Mouse (Mus musculus): ENCODE measurements at regions not wholly inside any gene's neighbourhood (a gene's known extent, or its start where the extent isn't known, plus 50 kb on each side); places are given as distances from the start of the nearest gene placed in this dataset.

DNA sequence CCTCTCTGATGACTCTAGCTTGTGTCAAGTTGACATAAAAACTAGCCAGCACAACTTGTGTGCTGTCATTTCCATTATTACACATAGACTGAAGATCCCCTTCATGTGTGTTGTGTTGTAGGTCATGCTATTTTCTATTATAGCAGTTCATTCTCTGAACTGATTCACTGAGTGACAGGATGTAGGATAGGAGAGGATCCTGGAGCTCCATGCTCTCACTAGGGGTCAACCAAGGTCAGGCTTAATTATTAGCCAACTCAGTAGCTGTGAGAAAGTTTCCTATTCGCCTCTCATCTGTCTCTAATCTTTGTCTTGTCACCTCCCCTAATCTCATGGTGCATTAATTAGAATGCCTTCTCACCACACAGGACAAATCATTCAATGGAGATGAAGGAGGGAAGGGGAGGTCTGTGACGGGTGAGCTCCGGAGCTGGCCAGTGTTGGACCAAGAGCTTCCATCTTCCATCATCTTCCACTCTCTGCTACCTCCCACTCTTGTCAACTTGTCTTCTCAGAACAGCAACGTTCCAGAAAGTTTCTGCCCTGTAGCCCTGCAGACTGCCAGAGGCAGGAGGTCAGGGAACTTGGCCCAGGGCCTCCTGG is 194.8 kb downstream of the Mycn start:
- Histone ChIP-seq H3K36me3 (no peaks in the 10 kb centered on the region), H3K4me3 (no peak overlapping the region), H3K27ac (no peak overlapping the region), H3K9me3 (replicated peaks) (no peaks in the 10 kb centered on the region), H3K27me3 (ENCODE audit: low read depth, poor library complexity, severe bottlenecking) (no peaks in the 10 kb centered on the region), H3K4me1 (peaks cover 6% of the 10 kb centered on the region)
- no peak for DNase-seq (ENCODE audit: low spot score)
- 49% methylated on average over 4 of the region's 4 CpGs for WGBS

- Histone ChIP-seq H3K36me3 (no peaks in the 10 kb centered on the region), H3K4me3 (no peak overlapping the region), H3K9me3 (replicated peaks) (no peaks in the 10 kb centered on the region), H3K4me1 (peaks cover 22% of the 10 kb centered on the region), H3K27me3 (ENCODE audit: low read depth, poor library complexity, severe bottlenecking) (no peaks in the 10 kb centered on the region), H3K27ac (no peak overlapping the region)
- DNase-seq (ENCODE audit: low spot score) = no peak
- WGBS = 74% methylated on average over 2 of the region's 2 CpGs
Measured at GRCm38 (mm10) chr12:12744492-12744891, 197.2 kb downstream of the Mycn start.

- peak; percentile 43 for DNase-seq (ENCODE audit: low spot score)
- H3K27me3 ChIP-seq (ENCODE audit: low read depth, poor library complexity, severe bottlenecking) = no peaks in the 10 kb centered on the region
- no peaks in the 10 kb centered on the region for H3K36me3 ChIP-seq
- peak overlapping the region; percentile 61 for H3K27ac ChIP-seq
- no peak overlapping the region for H3K4me3 ChIP-seq
- peaks cover 35% of the 10 kb centered on the region for H3K4me1 ChIP-seq
- no peaks in the 10 kb centered on the region for H3K9me3 ChIP-seq (replicated peaks)
- 39% methylated on average over 12 of the region's 12 CpGs for WGBS
Measured at GRCm38 (mm10) chr12:12738631-12739331, 202.9 kb downstream of the Mycn start.

GRCm38 (mm10) chr12:12725797-12726196 is 215.9 kb downstream of the Mycn start:
- Histone ChIP-seq H3K27ac (peak overlapping the region; percentile 50), H3K9me3 (replicated peaks) (no peaks in the 10 kb centered on the region), H3K4me3 (no peak overlapping the region), H3K27me3 (ENCODE audit: low read depth, poor library complexity, severe bottlenecking) (peaks cover 11% of the 10 kb centered on the region; the same call in 1 of the 2 replicates), H3K4me1 (peaks cover 24% of the 10 kb centered on the region), H3K36me3 (no peaks in the 10 kb centered on the region)
- WGBS = 8% methylated on average over 9 of the region's 9 CpGs
- DNase-seq (ENCODE audit: low spot score) = no peak

DNA sequence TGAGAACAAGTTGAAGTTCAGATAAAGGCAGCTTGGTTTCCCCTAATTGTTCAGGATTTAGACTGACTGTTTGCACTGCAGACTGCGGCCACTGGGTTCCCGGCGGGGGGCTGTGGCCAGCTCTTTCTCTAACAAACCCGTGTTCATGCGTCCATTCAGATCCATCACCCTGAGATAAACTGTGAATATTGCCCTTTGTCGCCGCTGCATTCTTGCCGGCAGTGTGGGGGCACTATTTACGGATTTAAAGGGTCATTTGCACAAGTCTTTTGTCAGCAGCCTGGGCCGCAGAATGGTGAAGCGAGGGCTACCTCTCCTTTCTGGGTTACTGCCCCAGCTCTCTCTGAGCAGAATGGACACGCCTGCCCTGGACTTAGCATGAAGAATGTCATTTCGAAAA is 216.6 kb downstream of the Mycn start:
- H3K36me3 ChIP-seq = no peaks in the 10 kb centered on the region
- peak; percentile 61 for DNase-seq (ENCODE audit: low spot score)
- no peaks in the 10 kb centered on the region for H3K9me3 ChIP-seq (replicated peaks)
- H3K4me1 ChIP-seq = peaks cover 24% of the 10 kb centered on the region
- 18% methylated on average over 13 of the region's 13 CpGs for WGBS
- peak overlapping the region; percentile 50; the same call in 1 of the 2 replicates for H3K27ac ChIP-seq
- peaks cover 11% of the 10 kb centered on the region; the same call in 1 of the 2 replicates for H3K27me3 ChIP-seq (ENCODE audit: low read depth, poor library complexity, severe bottlenecking)
- H3K4me3 ChIP-seq = peak overlapping the region; percentile 21; the same call in 1 of the 2 replicates

DNA sequence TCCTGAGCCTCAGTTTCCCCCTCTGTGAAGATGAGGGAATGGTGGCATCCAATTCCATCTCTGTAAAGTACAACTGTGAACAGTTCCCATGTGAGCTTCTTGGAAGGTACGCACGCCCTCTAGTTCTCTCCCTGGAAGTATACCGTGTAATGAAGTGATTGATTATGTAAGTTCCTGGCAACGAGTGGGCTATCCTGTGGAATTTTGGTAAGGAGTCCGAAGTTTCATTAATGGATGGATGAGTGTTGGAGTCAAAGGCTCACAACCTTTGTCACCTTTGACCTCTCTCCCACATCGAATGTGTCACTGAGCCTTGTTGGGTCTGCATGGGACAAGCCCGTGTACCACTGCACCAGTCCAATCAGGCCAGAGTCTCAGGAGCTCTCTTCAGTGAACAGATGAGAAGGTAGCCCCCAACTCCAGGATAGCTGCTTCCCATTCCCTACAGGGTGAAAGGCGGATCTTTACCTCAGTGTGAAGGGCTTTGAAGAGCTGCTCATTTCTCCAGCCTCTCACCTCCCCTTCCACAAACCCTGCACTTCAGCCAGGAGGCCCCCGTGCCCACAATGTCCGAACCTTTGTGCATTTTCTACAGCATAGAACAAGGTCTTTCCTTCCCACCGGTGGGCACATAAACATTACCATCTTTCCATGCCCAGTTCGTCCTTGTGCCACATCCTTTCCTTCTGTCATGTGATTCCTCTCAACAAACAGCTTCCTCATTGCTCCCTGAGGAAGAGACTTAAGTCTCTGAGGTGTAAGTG is 217.8 kb downstream of the Mycn start:
- DNase-seq (ENCODE audit: low spot score) = no peak
- Histone ChIP-seq H3K36me3 (no peaks in the 10 kb centered on the region), H3K4me3 (no peak overlapping the region), H3K27ac (no peak overlapping the region), H3K9me3 (replicated peaks) (no peaks in the 10 kb centered on the region), H3K4me1 (peaks cover 24% of the 10 kb centered on the region), H3K27me3 (ENCODE audit: low read depth, poor library complexity, severe bottlenecking) (peaks cover 11% of the 10 kb centered on the region; the same call in 1 of the 2 replicates)
- 78% methylated on average over 12 of the region's 12 CpGs for WGBS

DNA sequence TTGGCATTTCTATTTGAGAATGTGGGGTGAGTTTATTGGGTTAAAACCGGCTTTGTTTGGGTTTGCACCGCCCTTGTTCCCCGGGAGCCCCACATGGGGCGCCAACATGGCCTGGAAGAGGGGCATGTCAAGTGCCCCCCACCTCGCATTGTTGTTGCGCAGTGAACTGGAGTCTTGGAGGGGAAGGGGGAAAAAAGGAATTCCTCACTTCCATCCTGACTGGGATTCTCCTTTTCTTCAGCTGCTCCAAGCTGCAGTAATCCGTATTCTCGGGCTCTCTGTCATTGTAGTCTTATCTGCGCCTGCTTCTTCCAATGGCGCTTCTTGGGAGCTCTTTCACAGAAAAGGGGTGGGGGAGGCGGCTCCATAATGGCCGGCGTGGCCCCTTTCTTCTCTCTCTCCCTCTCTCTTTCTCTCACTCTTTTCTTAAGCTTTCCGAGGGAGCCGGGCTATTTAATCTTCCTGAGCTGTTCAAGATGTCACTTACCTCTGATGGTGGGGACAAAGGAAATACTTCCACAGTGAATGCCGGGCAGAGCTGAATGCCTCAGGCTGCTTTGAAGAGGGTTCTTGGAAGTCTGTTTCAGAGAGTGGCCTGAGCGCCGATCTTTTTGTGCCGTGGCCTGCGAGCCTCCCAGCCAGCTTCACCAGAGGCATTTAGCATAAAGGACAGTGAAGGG is 218.6 kb downstream of the Mycn start:
- Histone ChIP-seq H3K4me3 (no peak overlapping the region), H3K27ac (no peak overlapping the region), H3K36me3 (no peaks in the 10 kb centered on the region), H3K9me3 (replicated peaks) (no peaks in the 10 kb centered on the region), H3K27me3 (ENCODE audit: low read depth, poor library complexity, severe bottlenecking) (peaks cover 11% of the 10 kb centered on the region; the same call in 1 of the 2 replicates), H3K4me1 (peaks cover 29% of the 10 kb centered on the region)
- 79% methylated on average over 20 of the region's 20 CpGs for WGBS
- no peak for DNase-seq (ENCODE audit: low spot score)

- no peak overlapping the region for H3K27ac ChIP-seq
- H3K4me3 ChIP-seq = no peak overlapping the region
Measured at GRCm38 (mm10) chr12:12716691-12717090, 225.0 kb downstream of the Mycn start.

GRCm38 (mm10) chr12:12715956-12716669 is 225.6 kb downstream of the Mycn start:
- no peak overlapping the region for H3K4me3 ChIP-seq
- H3K27ac ChIP-seq = peak overlapping the region; percentile 44; the same call in 1 of the 2 replicates
- H3K4me1 ChIP-seq = peaks cover 11% of the 10 kb centered on the region
- no peaks in the 10 kb centered on the region for H3K36me3 ChIP-seq
- no peaks in the 10 kb centered on the region for H3K27me3 ChIP-seq (ENCODE audit: low read depth, poor library complexity, severe bottlenecking)
- no peak for DNase-seq (ENCODE audit: low spot score)
- no peaks in the 10 kb centered on the region for H3K9me3 ChIP-seq (replicated peaks)
- WGBS = 87% methylated on average over 7 of the region's 7 CpGs

More at GRCm38 (mm10) chr12:12716691-12717090, 225.0 kb downstream of the Mycn start:
- DNase-seq (ENCODE audit: low spot score) = no peak
- 94% methylated on average over 9 of the region's 9 CpGs for WGBS
- Histone ChIP-seq H3K36me3 (no peaks in the 10 kb centered on the region), H3K9me3 (replicated peaks) (no peaks in the 10 kb centered on the region), H3K4me1 (peaks cover 11% of the 10 kb centered on the region), H3K27me3 (ENCODE audit: low read depth, poor library complexity, severe bottlenecking) (no peaks in the 10 kb centered on the region)

GRCm38 (mm10) chr12:12715528-12715927 is 226.2 kb downstream of the Mycn start:
- Histone ChIP-seq H3K36me3 (no peaks in the 10 kb centered on the region), H3K27ac (peak overlapping the region; percentile 44), H3K4me3 (no peak overlapping the region), H3K9me3 (replicated peaks) (no peaks in the 10 kb centered on the region), H3K27me3 (ENCODE audit: low read depth, poor library complexity, severe bottlenecking) (no peaks in the 10 kb centered on the region), H3K4me1 (peaks cover 11% of the 10 kb centered on the region)
- 73% methylated on average over 4 of the region's 4 CpGs for WGBS
- no peak for DNase-seq (ENCODE audit: low spot score)

- H3K4me1 ChIP-seq = peaks cover 7% of the 10 kb centered on the region; the same call in 1 of the 2 replicates
- H3K9me3 ChIP-seq (replicated peaks) = no peaks in the 10 kb centered on the region
- no peak for DNase-seq (ENCODE audit: low spot score)
- no peaks in the 10 kb centered on the region for H3K27me3 ChIP-seq (ENCODE audit: low read depth, poor library complexity, severe bottlenecking)
- 90% methylated on average over 6 of the region's 6 CpGs for WGBS
- H3K36me3 ChIP-seq = no peaks in the 10 kb centered on the region
- H3K27ac ChIP-seq = no peak overlapping the region
- H3K4me3 ChIP-seq = no peak overlapping the region
Measured at GRCm38 (mm10) chr12:12710184-12710609, 231.5 kb downstream of the Mycn start.

- no peaks in the 10 kb centered on the region for H3K9me3 ChIP-seq (replicated peaks)
- H3K27ac ChIP-seq = no peak overlapping the region
- H3K4me1 ChIP-seq = peaks cover 7% of the 10 kb centered on the region; the same call in 1 of the 2 replicates
- WGBS = 39% methylated on average over 14 of the region's 14 CpGs
- no peak for DNase-seq (ENCODE audit: low spot score)
- no peaks in the 10 kb centered on the region for H3K36me3 ChIP-seq
- no peaks in the 10 kb centered on the region for H3K27me3 ChIP-seq (ENCODE audit: low read depth, poor library complexity, severe bottlenecking)
- H3K4me3 ChIP-seq = no peak overlapping the region
Measured at GRCm38 (mm10) chr12:12708954-12709523, 232.7 kb downstream of the Mycn start.
